Mouse (Mus musculus): ENCODE data around the gene Jph3. TPM values are rescaled to one million over a fixed set of nuclear protein-coding genes. Genes with fewer than 3 reads are reported as not detected.

Jph3 gene
- total RNA-seq, 1 experiment from 2014 or later: 2.1 TPM

GRCm38 (mm10) chr8:121730170-121730569 lies 747 bp downstream of the Jph3 start:
- no peak for DNase-seq

- no peak for DNase-seq
These were observed 1.2 kb downstream of the Jph3 start for GRCm38 (mm10) chr8:121730646-121731045.

DNA sequence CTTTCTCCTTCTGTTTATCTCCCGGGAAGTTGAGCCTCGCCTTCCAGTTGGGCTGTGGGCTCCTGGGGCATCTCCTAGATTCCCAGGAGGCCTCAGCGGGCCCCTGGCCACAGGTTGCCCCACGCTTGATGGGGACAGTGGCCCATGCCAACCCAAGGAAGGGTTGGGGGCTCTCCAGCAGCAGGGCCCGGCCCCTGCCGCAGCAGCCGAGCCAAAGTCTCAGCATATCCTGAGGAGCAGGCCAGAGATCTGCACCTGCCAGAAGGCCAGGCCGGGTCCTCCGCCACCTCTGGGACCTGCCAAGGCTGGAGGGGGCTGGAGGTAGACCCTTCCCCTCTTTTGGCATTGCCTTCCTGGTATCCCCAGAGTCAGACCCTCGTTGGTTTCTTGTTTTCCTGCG lies 1.6 kb downstream of the Jph3 start:
- DNase-seq: no peak

GRCm38 (mm10) chr8:121731471-121732333 lies 2.3 kb downstream of the Jph3 start:
- DNase-seq: no peak

GRCm38 (mm10) chr8:121732334-121732665 lies 2.9 kb downstream of the Jph3 start:
- no peak for DNase-seq

GRCm38 (mm10) chr8:121734262-121734661 lies 4.8 kb downstream of the Jph3 start:
- DNase-seq: no peak

- peak; percentile 74 for DNase-seq
These were observed 6.8 kb downstream of the Jph3 start for GRCm38 (mm10) chr8:121736236-121736635.

DNA sequence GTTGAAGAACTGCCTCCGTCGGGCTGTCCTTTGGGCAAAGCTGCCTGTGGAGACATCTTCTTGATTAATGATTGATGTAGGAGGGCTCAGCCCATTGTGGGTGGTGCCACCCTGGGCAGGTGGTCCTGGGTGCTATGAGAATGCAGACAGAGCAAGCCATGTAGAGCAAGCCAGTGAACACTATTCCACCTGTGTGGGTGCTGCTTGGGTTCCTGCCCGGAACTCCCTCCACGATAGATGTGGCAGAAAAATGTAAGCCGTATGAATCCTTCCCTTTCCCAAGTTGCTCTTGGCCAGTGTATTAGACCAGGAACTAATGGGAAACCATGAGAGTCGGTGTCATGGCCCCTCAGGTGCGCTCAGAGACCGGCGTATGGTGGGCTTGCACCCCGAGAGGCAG lies 11.3 kb downstream of the Jph3 start:
- DNase-seq: no peak

DNA sequence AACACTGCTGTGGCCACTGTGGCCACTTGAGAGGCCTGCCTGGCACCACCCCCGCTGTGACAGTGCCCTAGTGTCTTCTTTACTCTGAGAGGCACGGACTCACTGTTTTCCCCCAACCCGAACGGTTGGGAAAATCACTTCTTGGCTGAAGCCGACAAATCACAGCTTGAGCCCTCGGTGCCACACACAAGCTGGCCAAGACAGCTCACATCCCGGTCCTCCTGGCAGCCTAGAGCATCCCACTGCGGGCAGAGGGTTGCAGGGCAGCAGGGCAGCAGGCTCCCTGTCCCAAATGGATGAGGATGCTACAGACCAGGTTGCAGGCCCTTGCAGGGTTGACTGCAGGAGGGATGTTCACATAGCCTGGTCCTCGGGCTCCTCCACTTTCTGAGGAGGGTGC lies 20.1 kb downstream of the Jph3 start:
- DNase-seq: no peak

GRCm38 (mm10) chr8:121750512-121750911 lies 21.1 kb downstream of the Jph3 start:
- no peak for DNase-seq

GRCm38 (mm10) chr8:121751407-121751806 lies 22.0 kb downstream of the Jph3 start:
- DNase-seq: peak; percentile 86

- DNase-seq: no peak
These were observed 29.0 kb downstream of the Jph3 start for GRCm38 (mm10) chr8:121758470-121758869.

DNA sequence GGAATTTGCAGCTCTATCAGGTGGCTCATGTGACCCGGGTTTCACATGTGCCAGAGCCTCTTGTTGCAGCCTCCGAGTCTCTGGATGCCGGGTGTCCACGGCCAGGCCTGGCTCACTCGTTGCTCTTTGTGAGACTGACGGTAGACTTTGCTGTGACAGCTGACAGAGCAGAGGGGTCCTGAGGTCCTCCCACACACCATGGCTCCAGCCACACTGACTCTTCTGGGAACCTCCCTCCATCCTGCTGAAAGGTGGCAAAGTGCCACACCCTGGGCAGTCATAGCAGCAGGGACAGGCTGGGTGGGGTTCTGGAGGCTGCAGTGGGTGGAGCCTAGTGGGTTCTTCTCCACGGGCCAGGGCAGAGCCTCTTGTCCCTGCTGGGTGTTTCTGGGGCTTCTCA lies 31.1 kb downstream of the Jph3 start:
- no peak for DNase-seq

DNA sequence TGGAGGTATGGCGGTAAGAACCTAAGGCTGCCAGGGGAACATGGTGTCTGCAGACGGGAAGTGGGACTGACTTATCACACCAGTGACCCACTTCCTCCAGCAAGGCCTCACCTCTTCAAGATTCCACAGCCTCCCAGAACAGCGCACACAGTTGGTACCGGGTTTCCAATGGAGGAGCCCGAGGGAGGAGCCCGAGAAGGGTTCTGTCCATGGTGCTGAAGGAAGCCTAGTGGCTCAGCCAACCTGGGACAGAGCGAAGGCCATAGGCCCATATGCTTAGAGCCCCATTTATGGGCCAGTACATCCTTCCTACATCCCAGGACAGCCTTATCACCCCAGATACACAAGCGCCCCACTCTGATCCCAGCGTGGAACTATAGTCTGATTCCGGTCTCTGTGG lies 32.1 kb downstream of the Jph3 start:
- peak; percentile 70 for DNase-seq

- no peak for DNase-seq
These were observed 33.7 kb downstream of the Jph3 start for GRCm38 (mm10) chr8:121762999-121763699.

DNA sequence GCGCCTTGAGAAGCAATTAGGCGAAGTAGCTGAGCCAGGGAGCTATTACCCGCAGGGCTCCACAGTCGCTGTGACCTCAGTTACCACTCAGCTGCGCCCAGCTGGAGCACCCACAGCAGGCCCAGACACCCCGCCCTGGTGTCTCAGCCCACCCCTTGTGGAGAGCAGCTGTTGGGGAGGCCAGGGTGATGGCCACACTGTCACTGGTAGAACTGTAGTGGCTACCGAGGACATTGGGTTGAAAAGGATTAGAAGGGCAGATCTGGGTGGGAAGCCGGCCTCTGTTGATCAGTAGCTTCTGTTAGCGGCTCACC lies 34.2 kb downstream of the Jph3 start:
- DNase-seq: no peak

DNA sequence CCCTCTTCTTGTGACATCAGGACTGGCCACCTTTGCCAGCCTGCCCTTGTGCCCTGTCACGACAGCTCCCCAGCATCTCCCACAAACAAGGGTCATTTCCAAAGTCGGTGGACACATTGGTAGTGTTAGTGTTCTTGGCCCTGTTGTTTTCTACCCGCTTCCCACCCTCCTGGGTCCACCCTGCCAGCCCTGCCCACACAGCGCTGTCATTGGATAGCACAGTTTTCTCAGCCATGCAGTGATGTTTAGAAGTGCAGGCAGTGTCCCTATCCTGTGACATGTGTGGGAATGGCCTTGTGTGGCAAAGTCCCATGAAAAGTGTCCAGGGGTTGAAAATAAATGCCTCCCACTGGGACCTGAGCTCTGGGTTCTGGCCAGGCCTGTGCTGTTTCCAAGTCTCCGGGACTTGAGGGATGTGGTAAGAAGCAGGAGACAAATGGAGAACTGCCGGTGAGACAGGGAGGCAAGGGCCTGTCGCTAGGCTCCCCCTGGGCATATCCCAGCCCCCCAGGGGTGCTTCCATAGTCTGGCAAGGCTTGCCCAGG lies 36.2 kb downstream of the Jph3 start:
- peak; percentile 61 for DNase-seq

DNA sequence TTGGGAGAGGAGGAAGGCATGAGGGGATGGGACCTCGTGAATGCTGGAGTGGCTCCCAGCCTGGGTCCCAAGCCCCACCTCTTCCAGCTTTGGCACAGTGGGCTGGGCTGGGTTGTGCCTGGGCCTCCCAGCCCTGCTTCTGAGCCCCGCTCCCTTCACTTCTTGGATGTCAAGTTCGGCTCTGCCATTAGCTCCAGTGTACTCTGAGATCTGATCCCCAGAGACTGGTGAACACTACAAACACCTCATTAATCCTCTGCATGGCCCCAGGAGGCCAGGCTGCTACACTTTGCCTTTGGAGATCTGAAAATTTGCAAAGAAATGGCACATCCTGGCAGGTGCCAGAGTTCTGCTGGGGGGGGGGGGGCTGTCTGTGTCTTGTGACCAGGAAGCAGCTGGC lies 39.7 kb downstream of the Jph3 start:
- DNase-seq: no peak

DNA sequence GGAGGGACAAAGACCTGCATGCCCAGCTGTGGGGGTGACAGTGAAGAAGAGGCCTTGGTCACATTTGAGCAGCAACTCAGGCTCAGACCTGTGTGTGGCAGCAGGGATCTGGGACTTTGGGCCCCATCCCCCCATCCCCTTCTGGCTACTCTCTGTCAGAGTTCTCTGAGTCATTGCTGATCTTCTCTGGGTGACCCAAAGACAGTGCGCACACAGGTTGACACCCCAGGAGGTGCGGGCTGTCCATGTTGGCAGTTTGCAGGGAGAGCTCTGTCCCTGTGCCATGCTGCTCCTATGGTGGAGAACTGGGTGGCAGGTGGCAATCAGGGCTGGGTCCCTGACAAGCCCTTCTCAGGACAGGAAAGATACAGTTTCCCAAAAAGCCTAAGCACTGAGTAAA lies 40.2 kb downstream of the Jph3 start:
- no peak for DNase-seq

GRCm38 (mm10) chr8:121770845-121771752 lies 41.7 kb downstream of the Jph3 start:
- DNase-seq: no peak

DNA sequence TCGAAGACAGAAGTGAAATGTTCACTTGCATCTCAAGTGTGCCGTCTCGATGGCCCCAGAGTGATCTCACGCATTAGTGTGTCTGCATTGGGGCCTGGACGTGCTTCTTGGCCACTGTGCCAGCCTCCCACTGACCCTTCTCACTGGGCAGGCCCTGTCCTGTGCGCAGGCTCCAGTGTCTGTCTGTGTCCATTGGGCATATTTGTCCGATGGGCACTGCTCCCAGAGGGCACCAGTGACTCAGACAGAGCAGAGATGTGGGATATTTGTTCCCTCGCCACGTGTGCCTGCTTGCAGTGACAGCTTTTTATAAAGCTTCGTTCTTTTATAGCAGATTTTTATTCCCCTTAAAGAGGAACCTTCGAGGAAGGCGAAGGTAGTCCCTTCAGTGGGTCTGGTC lies 44.5 kb downstream of the Jph3 start:
- DNase-seq: no peak

- no peak for DNase-seq
These were observed 53.1 kb downstream of the Jph3 start for GRCm38 (mm10) chr8:121782493-121782892.

DNA sequence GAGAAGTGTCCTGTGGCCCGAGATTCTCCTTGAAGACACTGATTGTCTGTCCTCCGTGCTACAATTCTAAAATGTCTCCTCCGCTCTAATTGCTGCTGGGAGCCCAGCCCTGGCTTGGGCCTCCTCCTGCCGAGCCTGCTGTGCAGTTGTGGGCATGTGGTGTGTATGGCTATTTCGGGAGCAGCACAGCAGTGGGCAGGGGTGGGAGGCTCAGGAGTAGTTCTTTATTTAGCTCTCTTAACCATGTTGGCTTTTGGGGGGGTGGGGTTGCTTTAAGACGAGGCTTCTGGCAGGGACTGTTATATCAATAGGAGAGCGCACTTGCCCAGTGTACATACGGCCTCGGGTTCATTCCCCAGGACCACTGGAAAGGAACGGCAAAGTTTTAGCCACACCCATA lies 57.1 kb downstream of the Jph3 start:
- no peak for DNase-seq

All from adrenal gland, postnatal 14 days (tissue).